ENCODE assay signal across 20 mouse cellular contexts in the genomic region with DNA sequence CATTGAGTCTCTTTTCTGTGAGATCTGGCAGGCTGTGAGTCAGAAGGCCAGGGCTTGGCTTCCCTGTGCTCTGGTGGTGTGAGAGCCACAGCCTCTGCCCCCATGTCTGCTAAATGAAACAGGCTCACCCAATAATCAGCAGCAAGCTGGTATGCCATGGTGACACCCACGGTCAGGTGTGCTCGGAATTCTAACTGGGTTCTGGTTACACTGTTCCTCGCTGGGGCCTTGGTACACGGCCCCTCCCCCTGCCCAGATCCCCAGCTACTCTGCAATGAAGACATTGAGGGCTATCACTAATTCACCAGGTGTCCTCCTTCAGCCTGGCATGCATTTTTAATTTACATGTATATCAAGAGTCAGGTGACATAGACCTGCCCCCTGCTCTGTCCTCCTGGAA.
DNase-seq lines count a peak whose midpoint lies in the region; ATAC-seq and TF ChIP-seq lines count a peak whose summit lies in the region.
"Had no signal": no experiment of that assay in that cellular context is flagged by ENCODE, and none has a peak within 500 bp of the region (broad histone marks: within the 10 kb centered on the region; RNA-seq: fewer than 3 reads in every experiment).

No protein-coding gene starts in this region.

- peak; percentile 56 for DNase-seq in midbrain, embryonic 11.5 days (ENCODE audit: low spot score, missing footprints)
- peak; percentile 23 for DNase-seq in kidney, postnatal 0 days (ENCODE audit: low spot score)
- DNase-seq in stomach, postnatal 0 days (ENCODE audit: low spot score), result peak; percentile 43
- no peak for DNase-seq in adrenal gland, adult 18-20 months (ENCODE audit: low spot score in 2 of 2)
- no peak for DNase-seq in embryo, embryonic 10 days (ENCODE audit: low spot score)
- DNase-seq: cerebellum, adult 18-20 months; gastrocnemius, postnatal 25 days; lung, adult 2 months; right cerebral cortex, postnatal 14 days; thymus, postnatal 14 days had no signal

- H3K4me2 ChIP-seq in heart, embryonic 14.5 days (ENCODE audit: low read length), result no peak overlapping the region
- no peak overlapping the region for H3K4me2 ChIP-seq in heart, embryonic 12.5 days
- no peak overlapping the region for H3K4me2 ChIP-seq in midbrain, embryonic 11.5 days
- H3K4me2 ChIP-seq in midbrain, embryonic 15.5 days, result no peak overlapping the region
- no peak overlapping the region for H3K4me2 ChIP-seq in kidney, postnatal 0 days (ENCODE audit: low read length)
- H3K4me2 ChIP-seq in stomach, postnatal 0 days (replicated peaks; ENCODE audit: low read depth), result no peak overlapping the region
- H3K4me2 ChIP-seq: forebrain, embryonic 15.5 days; hindbrain, embryonic 12.5 days; liver, embryonic 12.5 days had no signal

- ATAC-seq in heart, embryonic 14.5 days (ENCODE audit: insufficient number of reproducible peaks, insufficient read depth, low FRiP score, low read depth), result peak; percentile 31; the same call in 1 of the 2 replicates
- no peak for ATAC-seq in heart, embryonic 12.5 days (ENCODE audit: insufficient number of reproducible peaks, low FRiP score)
- ATAC-seq in midbrain, embryonic 11.5 days (ENCODE audit: low FRiP score), result no peak
- no peak for ATAC-seq in midbrain, embryonic 15.5 days (replicated peaks)
- ATAC-seq in kidney, postnatal 0 days (replicated peaks; ENCODE audit: low FRiP score, low read depth), result no peak; the same call in 1 of the 2 replicates
- ATAC-seq in stomach, postnatal 0 days (ENCODE audit: low FRiP score, low TSS enrichment), result 0 out of 2 replicates have a peak, but pooled peaks have one; percentile 9
- ATAC-seq: forebrain, embryonic 15.5 days; liver, embryonic 12.5 days; midbrain, embryonic 16.5 days had no signal

- peaks cover 5 to 8% of the 10 kb centered on the region in 2 experiments; a peak in 3 of 4 replicates for H3K4me1 ChIP-seq in heart, embryonic 14.5 days (ENCODE audit: control insufficient read depth in 2 of 2, insufficient read depth in 2 of 2, low read length in 2 of 2)
- H3K4me1 ChIP-seq in heart, embryonic 12.5 days (replicated peaks), result peaks cover 10% of the 10 kb centered on the region
- H3K4me1 ChIP-seq in midbrain, embryonic 11.5 days (ENCODE audit: control insufficient read depth, insufficient read depth, low read length), result no peaks in the 10 kb centered on the region
- no peaks in the 10 kb centered on the region for H3K4me1 ChIP-seq in midbrain, embryonic 15.5 days
- H3K4me1 ChIP-seq in kidney, postnatal 0 days (replicated peaks; ENCODE audit: insufficient read depth, low read length), result no peaks in the 10 kb centered on the region
- no peaks in the 10 kb centered on the region for H3K4me1 ChIP-seq in stomach, postnatal 0 days (replicated peaks; ENCODE audit: control insufficient read depth, insufficient read depth)
- H3K4me1 ChIP-seq: forebrain, embryonic 15.5 days; liver, embryonic 12.5 days had no signal

- H3K9ac ChIP-seq in heart, embryonic 14.5 days (ENCODE audit: low read length), result no peak overlapping the region
- no peak overlapping the region for H3K9ac ChIP-seq in heart, embryonic 12.5 days
- no peak overlapping the region for H3K9ac ChIP-seq in midbrain, embryonic 11.5 days (ENCODE audit: low read length)
- H3K9ac ChIP-seq in midbrain, embryonic 15.5 days, result no peak overlapping the region
- H3K9ac ChIP-seq in kidney, postnatal 0 days (ENCODE audit: low read depth, low read length), result no peak overlapping the region
- H3K9ac ChIP-seq in stomach, postnatal 0 days (ENCODE audit: low read length), result no peak overlapping the region
- H3K9ac ChIP-seq: forebrain, embryonic 15.5 days; hindbrain, embryonic 12.5 days; liver, embryonic 12.5 days had no signal

- no peak for TF ChIP-seq EP300 in stomach, postnatal 0 days (optimal IDR thresholded peaks at IDR 0.05)

- H3K36me3 ChIP-seq in heart, embryonic 14.5 days (ENCODE audit: control insufficient read depth, insufficient read depth, low read length), result no peaks in the 10 kb centered on the region
- H3K36me3 ChIP-seq in heart, embryonic 12.5 days, result no peaks in the 10 kb centered on the region
- no peaks in the 10 kb centered on the region for H3K36me3 ChIP-seq in midbrain, embryonic 11.5 days (ENCODE audit: control insufficient read depth, insufficient read depth, low read length)
- H3K36me3 ChIP-seq in midbrain, embryonic 15.5 days (replicated peaks), result no peaks in the 10 kb centered on the region
- H3K36me3 ChIP-seq in kidney, postnatal 0 days (ENCODE audit: insufficient read depth, low read length), result no peaks in the 10 kb centered on the region
- no peaks in the 10 kb centered on the region for H3K36me3 ChIP-seq in stomach, postnatal 0 days (ENCODE audit: control insufficient read depth, insufficient read depth, low read length)
- H3K36me3 ChIP-seq: forebrain, embryonic 15.5 days; hindbrain, embryonic 12.5 days; liver, embryonic 12.5 days had no signal

- no peaks in the 10 kb centered on the region for H3K9me3 ChIP-seq in heart, embryonic 14.5 days (ENCODE audit: control insufficient read depth, low read length)
- H3K9me3 ChIP-seq in heart, embryonic 12.5 days (replicated peaks), result no peaks in the 10 kb centered on the region
- H3K9me3 ChIP-seq in midbrain, embryonic 11.5 days (ENCODE audit: control insufficient read depth, low read length), result no peaks in the 10 kb centered on the region
- no peaks in the 10 kb centered on the region for H3K9me3 ChIP-seq in midbrain, embryonic 15.5 days
- H3K9me3 ChIP-seq in kidney, postnatal 0 days (replicated peaks; ENCODE audit: low read length), result no peaks in the 10 kb centered on the region
- H3K9me3 ChIP-seq in stomach, postnatal 0 days (ENCODE audit: control insufficient read depth, low read length), result no peaks in the 10 kb centered on the region
- H3K9me3 ChIP-seq: forebrain, embryonic 15.5 days; hindbrain, embryonic 12.5 days; liver, embryonic 12.5 days had no signal

- H3K4me3 ChIP-seq in heart, embryonic 14.5 days (ENCODE audit: control insufficient read depth in 1 of 2, insufficient read depth in 1 of 2, low read depth in 1 of 2, low read length in 2 of 2), result no peak overlapping the region
- H3K4me3 ChIP-seq in heart, embryonic 12.5 days, result no peak overlapping the region
- no peak overlapping the region for H3K4me3 ChIP-seq in midbrain, embryonic 11.5 days (ENCODE audit: low read depth, low read length)
- H3K4me3 ChIP-seq in midbrain, embryonic 15.5 days, result no peak overlapping the region
- no peak overlapping the region for H3K4me3 ChIP-seq in kidney, postnatal 0 days (replicated peaks; ENCODE audit: low read depth, low read length)
- H3K4me3 ChIP-seq in stomach, postnatal 0 days (ENCODE audit: low read depth, low read length), result no peak overlapping the region
- H3K4me3 ChIP-seq: forebrain, embryonic 15.5 days; hindbrain, embryonic 12.5 days; layer of hippocampus, adult 2 months; left cerebral cortex, adult 2 months; liver, embryonic 12.5 days had no signal

- 67% methylated on average over 4 of the region's 4 CpGs for WGBS in heart, embryonic 14.5 days
- 71% methylated on average over 4 of the region's 4 CpGs for WGBS in heart, embryonic 12.5 days
- WGBS in midbrain, embryonic 11.5 days, result 84% methylated on average over 4 of the region's 4 CpGs
- WGBS in midbrain, embryonic 15.5 days, result 79% methylated on average over 4 of the region's 4 CpGs
- WGBS in kidney, postnatal 0 days, result 43% methylated on average over 4 of the region's 4 CpGs
- WGBS in stomach, postnatal 0 days, result 63% methylated on average over 4 of the region's 4 CpGs

- no peaks in the 10 kb centered on the region for H3K27me3 ChIP-seq in heart, embryonic 14.5 days (ENCODE audit: control insufficient read depth, insufficient read depth, low read length)
- H3K27me3 ChIP-seq in heart, embryonic 12.5 days (replicated peaks), result no peaks in the 10 kb centered on the region
- no peaks in the 10 kb centered on the region for H3K27me3 ChIP-seq in midbrain, embryonic 11.5 days (ENCODE audit: control insufficient read depth, insufficient read depth, low read length)
- H3K27me3 ChIP-seq in midbrain, embryonic 15.5 days (replicated peaks), result no peaks in the 10 kb centered on the region
- no peaks in the 10 kb centered on the region for H3K27me3 ChIP-seq in kidney, postnatal 0 days (ENCODE audit: insufficient read depth, low read length)
- H3K27me3 ChIP-seq in stomach, postnatal 0 days (ENCODE audit: control insufficient read depth, insufficient read depth, low read length), result no peaks in the 10 kb centered on the region
- H3K27me3 ChIP-seq: CH12.LX; forebrain, embryonic 15.5 days; hindbrain, embryonic 12.5 days; liver, embryonic 12.5 days had no signal

- no peak overlapping the region for H3K27ac ChIP-seq in heart, embryonic 14.5 days (replicated peaks in 1 of 2; ENCODE audit: control insufficient read depth in 1 of 2, insufficient read depth in 1 of 2, low read depth in 2 of 2, low read length in 2 of 2)
- H3K27ac ChIP-seq in heart, embryonic 12.5 days (ENCODE audit: poor library complexity, severe bottlenecking), result no peak overlapping the region
- H3K27ac ChIP-seq in midbrain, embryonic 11.5 days (ENCODE audit: low read depth, low read length), result no peak overlapping the region
- H3K27ac ChIP-seq in midbrain, embryonic 15.5 days, result no peak overlapping the region
- no peak overlapping the region for H3K27ac ChIP-seq in kidney, postnatal 0 days
- no peak overlapping the region for H3K27ac ChIP-seq in stomach, postnatal 0 days (replicated peaks)
- H3K27ac ChIP-seq: forebrain, embryonic 15.5 days; hindbrain, embryonic 12.5 days; layer of hippocampus, adult 2 months; left cerebral cortex, adult 2 months; liver, embryonic 12.5 days had no signal

- no peak for TF ChIP-seq CTCF in kidney, postnatal 0 days (IDR thresholded peaks at IDR 0.05; ENCODE audit: low read depth)
- TF ChIP-seq CTCF in stomach, postnatal 0 days (IDR thresholded peaks at IDR 0.05; ENCODE audit: low read depth), result no peak

Comparison
In these comparisons a context has a peak if more than half of its experiments do, and no peak if none do; other contexts are left out.
1. ATAC-seq: peak in heart, embryonic 14.5 days (single experiment) and stomach, postnatal 0 days (single experiment); none in heart, embryonic 12.5 days (single experiment), midbrain, embryonic 11.5 days (single experiment), midbrain, embryonic 15.5 days (single experiment) and kidney, postnatal 0 days (single experiment).
2. DNase-seq: peak in midbrain, embryonic 11.5 days (single experiment), kidney, postnatal 0 days (single experiment) and stomach, postnatal 0 days (single experiment); none in adrenal gland, adult 18-20 months (0 of 2) and embryo, embryonic 10 days (single experiment).